Mouse (Mus musculus): Measurements from ENCODE around the gene Serpina1c. TPM values are rescaled to one million over a fixed set of nuclear protein-coding genes. Genes with fewer than 3 reads are reported as not detected.
A peak's percentile ranks its signal among the peaks of the same experiment; 100 is the strongest.
"Not testable (repeated sequence)": the region's sequence is repeated elsewhere in the genome, so short reads cannot be mapped to it uniquely, and the experiment has no call there.

Serpina1c gene
- polyA plus RNA-seq (2012; rRNA removed) (186 and 209 TPM in 2 replicates), polyA plus RNA-seq (2014; fragmentation: Nextera tagmentation; extraction: Ambion mirVana) (205 and 208 TPM in 2 replicates)

DNA sequence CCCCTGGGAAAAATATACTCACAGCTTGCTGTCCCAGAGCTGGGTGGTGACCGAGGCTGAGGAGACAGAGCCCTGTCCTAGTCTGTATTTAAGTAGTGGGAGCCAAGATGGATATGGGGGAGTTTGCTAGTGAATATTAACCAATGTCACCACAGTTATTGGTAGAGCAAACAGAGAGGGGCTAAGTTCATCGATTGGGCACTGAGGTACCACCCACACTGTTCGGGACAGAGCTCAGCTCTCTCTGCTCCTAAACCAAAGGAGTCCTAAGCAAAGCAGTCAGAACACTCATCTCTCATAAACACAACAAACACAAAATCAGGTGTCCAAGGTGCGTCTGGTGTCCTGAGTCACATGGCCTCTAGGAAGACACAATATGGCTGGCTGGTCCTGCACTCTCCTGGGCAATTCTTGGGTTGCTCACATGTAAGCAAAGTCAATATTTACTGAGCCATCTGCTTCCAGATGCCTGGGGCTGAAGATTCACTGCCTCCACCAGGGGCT, at the start of gene Serpina1c:
Gene Serpina1c, minus strand, starts transcription at position 51 of the 504 bp plus-strand sequence.
- H3K36me3 ChIP-seq (replicated peaks; ENCODE audit: control insufficient read depth, insufficient read depth, low read depth); H3K27ac ChIP-seq; H3K9me3 ChIP-seq (ENCODE audit: control insufficient read depth, low read length); H3K27me3 ChIP-seq (ENCODE audit: control insufficient read depth, insufficient read depth, low read length); ATAC-seq (ENCODE audit: insufficient read depth); DNase-seq (ENCODE audit: low read depth in 3 of 3, low spot score in 3 of 3); H3K4me1 ChIP-seq (replicated peaks; ENCODE audit: control insufficient read depth in 2 of 2, insufficient read depth in 2 of 2, low read length in 1 of 2); H3K9ac ChIP-seq (replicated peaks): not testable (repeated sequence)
- 45% methylated on average over 4 of the region's 4 CpGs for WGBS (ENCODE audit: insufficient replicate concordance)
- Histone ChIP-seq H3K4me3 (ENCODE audit: insufficient read depth in 1 of 2, low read depth in 2 of 2, low read length in 2 of 2) (peak within 1 kb of the TSS; percentile 3 to 28; a peak in 3 of 4 replicates), H3K4me2 (ENCODE audit: low read depth) (peak within 1 kb of the TSS; percentile 24; the same call in 1 of the 2 replicates)

DNA sequence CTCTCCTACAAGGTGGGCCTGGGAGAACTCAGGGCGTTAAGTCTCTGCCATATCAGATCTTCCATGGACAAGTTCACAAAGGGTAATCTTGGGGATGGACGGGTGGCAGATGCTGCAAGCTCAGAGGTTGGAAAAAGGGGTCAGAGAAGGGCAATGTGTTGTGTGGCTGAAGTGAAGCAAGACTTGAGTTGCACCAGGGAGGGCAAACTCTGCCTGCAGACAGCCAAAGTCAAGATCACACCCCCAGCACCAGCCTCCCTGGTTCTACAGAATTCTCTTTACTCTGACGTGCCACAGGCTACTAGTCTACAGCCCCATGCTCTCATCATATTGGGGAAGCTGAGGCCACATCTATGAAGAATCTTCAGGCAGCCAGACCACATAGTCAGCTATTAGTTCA, 48.3 kb upstream of the Serpina1c start:
- ATAC-seq (ENCODE audit: insufficient read depth); H3K27ac ChIP-seq; H3K4me3 ChIP-seq (ENCODE audit: insufficient read depth in 1 of 2, low read depth in 2 of 2, low read length in 2 of 2); H3K4me2 ChIP-seq (ENCODE audit: low read depth); H3K9ac ChIP-seq (replicated peaks); H3K27me3 ChIP-seq (ENCODE audit: control insufficient read depth, insufficient read depth, low read length); H3K4me1 ChIP-seq (replicated peaks; ENCODE audit: control insufficient read depth in 2 of 2, insufficient read depth in 2 of 2, low read length in 1 of 2); DNase-seq (ENCODE audit: low read depth in 3 of 3, low spot score in 3 of 3); H3K9me3 ChIP-seq (ENCODE audit: control insufficient read depth, low read length); H3K36me3 ChIP-seq (replicated peaks; ENCODE audit: control insufficient read depth, insufficient read depth, low read depth): not testable (repeated sequence)
- 36% methylated on average over 3 of the region's 3 CpGs for WGBS (ENCODE audit: insufficient replicate concordance)

DNA sequence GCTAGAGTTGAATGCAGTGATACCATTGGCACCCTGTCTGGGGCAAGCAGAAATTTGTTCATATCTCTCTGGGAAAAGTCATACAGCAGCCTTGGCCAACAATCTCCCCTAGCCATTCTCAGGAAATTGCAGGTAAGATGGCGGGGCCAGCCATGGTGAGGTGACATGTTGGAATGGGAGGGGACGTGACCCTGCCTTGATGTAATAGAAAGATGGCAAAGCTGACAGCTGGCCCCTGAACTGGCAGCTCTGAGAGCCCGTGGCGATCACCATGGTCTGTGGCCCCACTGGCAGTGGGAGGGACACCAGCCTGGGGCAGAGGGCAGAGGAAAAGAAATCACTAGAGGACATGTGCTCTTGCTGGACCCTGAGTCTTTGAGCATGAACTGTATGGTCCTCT, 41.6 kb upstream of the Serpina1c start:
- H3K27ac ChIP-seq, result no peak overlapping the region

DNA sequence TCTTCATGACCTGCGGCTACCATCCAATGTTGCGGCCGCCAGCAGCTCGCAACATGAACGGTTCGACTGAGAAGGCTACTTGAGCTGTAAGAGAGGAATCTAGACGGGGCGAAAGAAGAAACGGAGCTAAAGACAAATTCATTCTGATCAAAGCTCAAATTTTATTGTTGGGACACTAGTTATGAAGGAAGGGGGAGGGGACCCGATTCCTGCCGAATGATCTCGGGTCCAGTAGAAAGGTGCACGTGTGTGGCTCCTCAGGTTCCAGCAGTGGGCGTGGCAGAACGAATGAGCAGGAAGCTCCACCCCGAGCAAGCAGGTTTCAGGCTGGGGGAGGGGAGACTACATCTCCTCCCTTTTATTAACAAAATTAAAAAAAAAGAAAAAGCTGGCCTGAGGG, 4.5 kb upstream of the Serpina1c start:
- not testable (repeated sequence) for H3K27ac ChIP-seq; H3K4me1 ChIP-seq (replicated peaks; ENCODE audit: control insufficient read depth in 2 of 2, insufficient read depth in 2 of 2, low read length in 1 of 2); H3K36me3 ChIP-seq (replicated peaks; ENCODE audit: control insufficient read depth, insufficient read depth, low read depth); ATAC-seq (ENCODE audit: insufficient read depth); H3K4me2 ChIP-seq (ENCODE audit: low read depth); H3K9me3 ChIP-seq (ENCODE audit: control insufficient read depth, low read length); H3K9ac ChIP-seq (replicated peaks); DNase-seq (ENCODE audit: low read depth in 3 of 3, low spot score in 3 of 3); H3K27me3 ChIP-seq (ENCODE audit: control insufficient read depth, insufficient read depth, low read length); H3K4me3 ChIP-seq (ENCODE audit: insufficient read depth in 1 of 2, low read depth in 2 of 2, low read length in 2 of 2)
- 78% methylated on average over 11 of the region's 16 CpGs for WGBS (ENCODE audit: insufficient replicate concordance)

More for the DNA sequence above, 41.6 kb upstream of the Serpina1c start:
- Histone ChIP-seq H3K4me1 (replicated peaks; ENCODE audit: control insufficient read depth in 2 of 2, insufficient read depth in 2 of 2, low read length in 1 of 2) (no peaks in the 10 kb centered on the region), H3K9ac (replicated peaks) (no peak overlapping the region), H3K4me3 (ENCODE audit: insufficient read depth in 1 of 2, low read depth in 2 of 2, low read length in 2 of 2) (no peak overlapping the region), H3K9me3 (ENCODE audit: control insufficient read depth, low read length) (no peaks in the 10 kb centered on the region), H3K4me2 (ENCODE audit: low read depth) (no peak overlapping the region), H3K36me3 (replicated peaks; ENCODE audit: control insufficient read depth, insufficient read depth, low read depth) (no peaks in the 10 kb centered on the region), H3K27me3 (ENCODE audit: control insufficient read depth, insufficient read depth, low read length) (no peaks in the 10 kb centered on the region)
- DNase-seq (ENCODE audit: low read depth in 3 of 3, low spot score in 3 of 3) (no peak), ATAC-seq (ENCODE audit: insufficient read depth) (no peak)
- 58% methylated on average over 4 of the region's 4 CpGs for WGBS (ENCODE audit: insufficient replicate concordance)
- TF ChIP-seq EP300 (IDR thresholded peaks at IDR 0.05; ENCODE audit: low read depth) (no peak), CTCF (IDR thresholded peaks at IDR 0.05; ENCODE audit: low read depth) (no peak)

- not testable (repeated sequence) for ATAC-seq (ENCODE audit: insufficient read depth); DNase-seq (ENCODE audit: low read depth in 3 of 3, low spot score in 3 of 3); H3K4me3 ChIP-seq (ENCODE audit: insufficient read depth in 1 of 2, low read depth in 2 of 2, low read length in 2 of 2); H3K4me1 ChIP-seq (replicated peaks; ENCODE audit: control insufficient read depth in 2 of 2, insufficient read depth in 2 of 2, low read length in 1 of 2); H3K36me3 ChIP-seq (replicated peaks; ENCODE audit: control insufficient read depth, insufficient read depth, low read depth); H3K27ac ChIP-seq; H3K4me2 ChIP-seq (ENCODE audit: low read depth); H3K9me3 ChIP-seq (ENCODE audit: control insufficient read depth, low read length); H3K9ac ChIP-seq (replicated peaks); H3K27me3 ChIP-seq (ENCODE audit: control insufficient read depth, insufficient read depth, low read length)
- WGBS (ENCODE audit: insufficient replicate concordance), result 7% methylated on average over 1 of the region's 1 CpGs
Observed at GRCm38 (mm10) chr12:103907746-103908145, 3.1 kb upstream of the Serpina1c start.

DNA sequence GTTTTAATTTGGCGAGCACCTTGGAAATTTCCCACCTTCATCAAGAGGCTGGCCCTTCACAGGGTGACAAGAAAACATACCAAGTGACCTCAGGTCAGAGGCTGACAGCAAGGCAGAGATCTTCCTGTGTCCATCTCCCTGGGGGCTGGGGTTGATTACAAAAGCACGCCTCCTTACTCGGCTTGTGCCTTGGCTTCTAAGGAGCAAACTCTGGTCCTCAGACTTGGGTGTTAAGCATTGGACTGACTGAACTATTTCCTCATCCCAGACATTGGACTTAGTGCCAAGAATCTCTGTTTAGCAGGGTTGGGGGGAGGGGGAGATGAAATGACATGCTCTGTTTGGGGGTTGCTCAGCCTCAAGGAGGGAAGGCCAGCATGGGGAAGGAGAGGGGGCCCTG, 2.8 kb downstream of the Serpina1c start:
- not testable (repeated sequence) for DNase-seq (ENCODE audit: low read depth in 3 of 3, low spot score in 3 of 3)
- 64% methylated on average over 3 of the region's 3 CpGs for WGBS (ENCODE audit: insufficient replicate concordance)

DNA sequence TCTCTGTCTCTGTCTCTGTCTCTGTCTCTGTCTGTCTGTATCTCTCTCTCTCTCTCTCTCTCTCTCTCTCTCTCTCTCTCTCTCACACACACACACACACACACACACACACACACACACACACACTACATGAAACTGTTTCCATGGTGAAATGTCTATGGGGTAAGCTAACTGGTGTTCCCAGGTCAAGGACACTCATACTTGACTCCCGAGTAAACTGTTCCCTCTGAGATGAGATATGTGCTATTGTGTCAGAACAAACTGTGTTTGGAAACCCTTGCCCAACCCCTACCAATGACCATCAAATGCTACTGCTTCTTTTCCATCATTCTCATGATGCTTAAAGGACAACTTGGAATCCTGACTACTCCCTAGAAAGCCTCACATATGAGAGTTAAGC, 37.8 kb downstream of the Serpina1c start:
- H3K27ac ChIP-seq; H3K36me3 ChIP-seq (replicated peaks; ENCODE audit: control insufficient read depth, insufficient read depth, low read depth); H3K4me2 ChIP-seq (ENCODE audit: low read depth); H3K9ac ChIP-seq (replicated peaks); H3K4me3 ChIP-seq (ENCODE audit: insufficient read depth in 1 of 2, low read depth in 2 of 2, low read length in 2 of 2); DNase-seq (ENCODE audit: low read depth in 3 of 3, low spot score in 3 of 3); H3K27me3 ChIP-seq (ENCODE audit: control insufficient read depth, insufficient read depth, low read length); H3K9me3 ChIP-seq (ENCODE audit: control insufficient read depth, low read length); H3K4me1 ChIP-seq (replicated peaks; ENCODE audit: control insufficient read depth in 2 of 2, insufficient read depth in 2 of 2, low read length in 1 of 2); ATAC-seq (ENCODE audit: insufficient read depth): not testable (repeated sequence)
- 70% methylated on average over 1 of the region's 1 CpGs for WGBS (ENCODE audit: insufficient replicate concordance)

More for the DNA sequence above, 2.8 kb downstream of the Serpina1c start:
- H3K9ac ChIP-seq (replicated peaks); ATAC-seq (ENCODE audit: insufficient read depth); H3K36me3 ChIP-seq (replicated peaks; ENCODE audit: control insufficient read depth, insufficient read depth, low read depth); H3K4me2 ChIP-seq (ENCODE audit: low read depth); H3K27ac ChIP-seq; H3K27me3 ChIP-seq (ENCODE audit: control insufficient read depth, insufficient read depth, low read length); H3K4me1 ChIP-seq (replicated peaks; ENCODE audit: control insufficient read depth in 2 of 2, insufficient read depth in 2 of 2, low read length in 1 of 2); H3K9me3 ChIP-seq (ENCODE audit: control insufficient read depth, low read length); H3K4me3 ChIP-seq (ENCODE audit: insufficient read depth in 1 of 2, low read depth in 2 of 2, low read length in 2 of 2): not testable (repeated sequence)

All from liver, embryonic 14.5 days (tissue).